Mouse (Mus musculus): ENCODE results near the gene Cldn10. TPM values are rescaled to one million over a fixed set of nuclear protein-coding genes. Genes with fewer than 3 reads are reported as not detected.

Cldn10 gene
- total RNA-seq, 2 experiments from 2014 or later: 32.6 to 39.8 TPM

DNA sequence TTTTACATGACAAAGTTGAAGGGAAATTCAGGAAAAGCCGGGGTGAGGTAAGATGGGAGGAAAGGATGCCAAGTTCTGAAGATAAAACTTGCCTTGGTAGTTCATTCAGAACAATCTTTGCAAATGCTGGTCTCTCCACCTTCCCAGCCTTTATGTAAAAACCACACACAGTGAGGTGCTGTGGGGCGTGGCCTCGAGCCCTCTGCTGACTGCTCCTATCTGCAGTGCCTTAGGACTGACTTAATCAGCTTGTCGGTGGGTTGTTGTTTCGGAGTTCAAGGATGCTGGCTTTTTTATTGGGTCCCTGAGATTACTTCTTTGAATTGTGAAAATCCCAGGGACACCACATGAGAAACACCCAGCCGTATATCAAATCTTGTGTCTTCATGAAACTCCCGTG, 74.5 kb downstream of the Cldn10 start:
- no peak for DNase-seq (ENCODE audit: low spot score in 2 of 2)

DNA sequence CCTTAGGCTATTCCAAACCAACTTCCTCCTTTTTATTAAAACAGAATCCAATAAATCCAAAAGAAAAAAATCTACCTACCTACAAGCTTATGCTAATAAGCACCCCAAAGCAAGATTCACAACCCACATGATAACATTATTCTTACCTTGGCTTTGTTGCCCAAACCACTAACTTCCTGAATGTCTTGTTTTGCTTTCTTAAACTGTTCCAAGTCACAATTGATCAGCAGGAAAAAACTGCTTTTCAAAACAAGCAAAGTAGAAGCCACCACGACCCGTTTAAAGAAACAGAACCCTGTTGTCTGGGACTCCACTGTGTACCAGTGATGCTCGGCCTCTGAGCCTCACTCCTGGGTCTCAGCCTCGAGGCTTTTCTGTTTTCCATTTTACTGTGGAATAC, 77.2 kb downstream of the Cldn10 start:
- DNase-seq (ENCODE audit: low spot score in 2 of 2): no peak

GRCm38 (mm10) chr14:118866014-118866811, 78.5 kb downstream of the Cldn10 start:
- DNase-seq (ENCODE audit: low spot score in 2 of 2): no peak

DNA sequence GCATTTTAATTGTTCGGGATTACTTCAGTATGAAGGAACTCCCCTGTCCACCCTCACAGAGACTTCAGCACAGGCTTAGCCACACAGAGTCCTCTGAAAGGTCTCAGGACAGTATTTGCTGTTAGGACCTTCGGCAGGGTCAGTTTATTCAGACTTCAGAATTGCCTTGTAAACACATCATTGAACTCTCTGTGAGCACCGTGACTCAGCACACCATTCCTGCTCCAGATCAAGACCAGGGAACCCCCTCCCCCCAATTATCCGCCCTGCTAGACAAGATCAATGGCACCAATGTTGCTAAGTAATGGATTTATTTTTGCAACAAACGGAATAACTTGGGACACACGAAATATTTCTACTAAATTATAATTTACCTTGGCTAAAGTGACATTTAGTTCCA, 79.7 kb downstream of the Cldn10 start:
- no peak for DNase-seq (ENCODE audit: low spot score in 2 of 2)

- no peak for DNase-seq (ENCODE audit: low spot score in 2 of 2)
Observed at GRCm38 (mm10) chr14:118868102-118868724, 80.5 kb downstream of the Cldn10 start.

DNA sequence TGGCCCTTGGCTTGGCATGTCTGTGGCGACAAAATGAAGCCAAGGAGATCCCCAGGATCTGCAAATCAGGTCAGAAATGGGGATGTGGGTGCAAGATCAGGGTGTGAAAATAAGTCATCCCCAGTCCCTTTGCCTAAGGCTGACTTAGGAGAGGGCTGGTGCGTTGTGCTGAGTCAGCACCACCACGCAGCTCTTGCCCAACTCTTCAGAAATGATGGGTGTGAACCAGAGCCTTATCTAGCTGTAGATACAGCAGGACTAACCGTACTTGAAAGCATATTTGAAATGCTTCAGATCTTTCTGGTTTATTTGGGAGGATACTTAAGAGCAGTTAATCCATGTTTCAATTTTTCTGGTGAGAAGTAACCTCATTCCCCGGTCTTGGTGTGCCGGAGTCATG, 82.0 kb downstream of the Cldn10 start:
- DNase-seq (ENCODE audit: low spot score in 2 of 2): no peak

- no peak for DNase-seq (ENCODE audit: low spot score in 2 of 2)
Observed at GRCm38 (mm10) chr14:118874126-118874525, 86.4 kb downstream of the Cldn10 start.

- DNase-seq (ENCODE audit: low spot score in 2 of 2): no peak
Observed at GRCm38 (mm10) chr14:118874786-118875415, 87.2 kb downstream of the Cldn10 start.

- no peak for DNase-seq (ENCODE audit: low spot score in 2 of 2)
Observed at GRCm38 (mm10) chr14:118878346-118878910, 90.7 kb downstream of the Cldn10 start.

GRCm38 (mm10) chr14:118880696-118881095, 93.0 kb downstream of the Cldn10 start:
- DNase-seq (ENCODE audit: low spot score in 2 of 2): no peak

- DNase-seq (ENCODE audit: low spot score in 2 of 2): peak in 1 of 2 experiments; percentile 46
Observed at GRCm38 (mm10) chr14:118883344-118884249, 95.9 kb downstream of the Cldn10 start.

GRCm38 (mm10) chr14:118884250-118884556, 96.5 kb downstream of the Cldn10 start:
- DNase-seq (ENCODE audit: low spot score in 2 of 2): no peak

DNA sequence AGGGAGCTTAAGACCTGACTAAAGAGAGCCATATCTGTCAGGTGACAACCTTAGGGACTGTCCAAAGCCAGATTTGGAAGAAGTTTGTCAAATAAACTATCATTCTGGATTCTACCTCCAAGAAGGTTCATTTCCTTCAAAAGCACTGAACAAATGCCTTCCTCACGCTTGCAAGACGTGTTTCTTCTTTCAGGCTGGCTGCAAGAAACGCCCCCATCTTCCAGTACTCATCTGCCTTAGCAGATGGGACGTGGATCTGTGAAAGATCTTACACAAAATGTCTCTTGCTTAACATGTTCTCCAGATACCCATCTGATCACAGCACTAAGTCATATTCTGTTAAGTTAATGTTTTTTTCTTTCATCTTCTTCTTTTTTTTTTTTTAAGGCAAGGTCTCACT, 102.4 kb downstream of the Cldn10 start:
- DNase-seq (ENCODE audit: low spot score in 2 of 2): peak; percentile 58 to 80

DNA sequence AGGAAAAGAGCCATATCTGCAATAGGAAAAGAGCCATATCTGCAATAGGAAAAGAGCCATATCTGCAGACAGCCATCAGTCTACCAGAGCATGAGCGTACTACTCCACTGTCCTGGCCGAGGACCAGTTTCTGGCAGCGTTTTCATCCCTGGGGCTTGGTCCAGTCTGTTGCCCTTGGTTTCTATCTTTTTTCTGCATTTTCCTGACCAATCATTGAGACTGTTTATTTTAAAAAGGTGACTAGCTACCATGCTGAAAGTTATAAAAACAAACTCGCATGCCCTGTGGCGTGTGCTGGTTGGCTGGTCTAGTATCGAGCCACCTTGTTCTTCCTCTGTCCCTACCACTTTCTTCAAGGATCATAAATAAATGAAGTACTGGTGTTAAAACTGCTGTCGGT, 107.5 kb downstream of the Cldn10 start:
- DNase-seq (ENCODE audit: low spot score in 2 of 2): no peak

GRCm38 (mm10) chr14:118895655-118896054, 107.9 kb downstream of the Cldn10 start:
- DNase-seq (ENCODE audit: low spot score in 2 of 2): no peak

- no peak for DNase-seq (ENCODE audit: low spot score in 2 of 2)
Observed at GRCm38 (mm10) chr14:118899940-118900339, 112.2 kb downstream of the Cldn10 start.

GRCm38 (mm10) chr14:118900911-118901310, 113.2 kb downstream of the Cldn10 start:
- DNase-seq (ENCODE audit: low spot score in 2 of 2): no peak

- DNase-seq (ENCODE audit: low spot score in 2 of 2): peak in 1 of 2 experiments; percentile 42
Observed at GRCm38 (mm10) chr14:118903397-118903796, 115.7 kb downstream of the Cldn10 start.

DNA sequence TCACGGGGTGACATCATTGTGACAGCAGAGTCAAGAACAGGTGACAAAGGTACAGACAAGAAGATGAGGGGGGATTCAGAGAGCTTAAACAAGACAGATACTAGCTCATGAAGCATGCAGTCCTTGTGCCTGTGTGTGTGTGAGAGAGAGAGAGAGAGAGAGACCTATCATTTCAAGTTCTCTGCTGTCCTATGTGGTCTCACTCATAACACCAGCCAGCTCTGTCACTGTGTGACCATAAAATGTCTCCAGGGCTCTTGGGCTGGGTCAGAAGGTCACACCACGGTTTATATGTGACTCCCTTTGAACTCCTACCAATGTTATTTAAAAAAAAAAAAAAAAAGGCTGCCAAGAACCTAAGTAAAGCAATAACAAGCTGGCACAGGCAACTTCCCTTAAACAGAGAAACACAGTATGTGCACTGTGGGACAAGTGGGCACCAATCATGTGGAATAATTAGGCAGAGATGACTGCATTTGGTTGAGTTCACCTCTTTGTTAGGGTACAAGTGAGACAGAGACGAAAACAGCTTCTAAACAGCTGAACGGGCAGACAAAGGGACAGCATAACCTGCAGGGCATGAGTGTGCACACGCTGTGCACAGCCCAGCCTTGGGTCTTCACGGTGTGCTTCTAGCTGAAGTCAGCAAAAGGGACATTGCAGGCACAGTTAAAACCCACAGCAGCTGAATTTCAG, 116.3 kb downstream of the Cldn10 start:
- no peak for DNase-seq (ENCODE audit: low spot score in 2 of 2)

- DNase-seq (ENCODE audit: low spot score in 2 of 2): no peak
Observed at GRCm38 (mm10) chr14:118907592-118907991, 119.9 kb downstream of the Cldn10 start.

Data from layer of hippocampus, adult 18-20 months (tissue).